Mouse (Mus musculus) cerebellum, postnatal 25 days (tissue): ENCODE measurements around the gene Coro1a.
"Not testable (repeated sequence)": the region's sequence is repeated elsewhere in the genome, so short reads cannot be mapped to it uniquely, and the experiment has no call there.

Source experiments
- DNase-seq, 2 experiments: peaks; one replicate each; pipeline ENCODE4 v3.0.0; 2021; ENCODE audit warnings: mixed read lengths in 2 of 2

The Coro1a gene

GRCm38 (mm10) chr7:126707442-126708174 lies at the start of gene Coro1a:
TSS of gene Coro1a (minus strand) at chr7:126707787.
- no peak for DNase-seq

- DNase-seq = peak; percentile 84 to 89
Observed at GRCm38 (mm10) chr7:126754866-126755265, 47.3 kb upstream of the Coro1a start.

GRCm38 (mm10) chr7:126749582-126750343 lies 42.2 kb upstream of the Coro1a start:
- no peak for DNase-seq

GRCm38 (mm10) chr7:126748824-126749223 lies 41.2 kb upstream of the Coro1a start:
- DNase-seq = no peak

- DNase-seq = no peak
Observed at GRCm38 (mm10) chr7:126746798-126747197, 39.2 kb upstream of the Coro1a start.

GRCm38 (mm10) chr7:126746066-126746465 lies 38.5 kb upstream of the Coro1a start:
- no peak for DNase-seq

- DNase-seq = no peak
Observed at GRCm38 (mm10) chr7:126741964-126742482, 34.4 kb upstream of the Coro1a start.

GRCm38 (mm10) chr7:126741452-126741851 lies 33.9 kb upstream of the Coro1a start:
- no peak for DNase-seq

- DNase-seq = no peak
Observed at GRCm38 (mm10) chr7:126740977-126741376, 33.4 kb upstream of the Coro1a start.

GRCm38 (mm10) chr7:126740132-126740735 lies 32.6 kb upstream of the Coro1a start:
- no peak for DNase-seq

GRCm38 (mm10) chr7:126739551-126739950 lies 32.0 kb upstream of the Coro1a start:
- no peak for DNase-seq

GRCm38 (mm10) chr7:126736122-126736521 lies 28.5 kb upstream of the Coro1a start:
- no peak for DNase-seq

GRCm38 (mm10) chr7:126730256-126730789 lies 22.7 kb upstream of the Coro1a start:
- not testable (repeated sequence) for DNase-seq

GRCm38 (mm10) chr7:126725667-126726066 lies 18.1 kb upstream of the Coro1a start:
- no peak for DNase-seq

GRCm38 (mm10) chr7:126725077-126725476 lies 17.5 kb upstream of the Coro1a start:
- DNase-seq = no peak

- DNase-seq = no peak
Observed at GRCm38 (mm10) chr7:126721635-126722034, 14.0 kb upstream of the Coro1a start.

GRCm38 (mm10) chr7:126718787-126719337 lies 11.3 kb upstream of the Coro1a start:
- DNase-seq = no peak

GRCm38 (mm10) chr7:126717566-126717965 lies 10.0 kb upstream of the Coro1a start:
- DNase-seq = no peak

- DNase-seq = no peak
Observed at GRCm38 (mm10) chr7:126715679-126716078, 8.1 kb upstream of the Coro1a start.

- DNase-seq = no peak
Observed at GRCm38 (mm10) chr7:126711910-126712309, 4.3 kb upstream of the Coro1a start.

- no peak for DNase-seq
Observed at GRCm38 (mm10) chr7:126710266-126710665, 2.7 kb upstream of the Coro1a start.

GRCm38 (mm10) chr7:126708175-126708952 lies 777 bp upstream of the Coro1a start:
- DNase-seq = no peak
